Mouse (Mus musculus): ENCODE measurements around the gene Shroom1. TPM values are rescaled to one million over a fixed set of nuclear protein-coding genes. Genes with fewer than 3 reads are reported as not detected.
A peak's percentile ranks its signal among the peaks of the same experiment; 100 is the strongest.

Shroom1 gene
- polyA plus RNA-seq, 1 experiment from 2014 or later: 7.9 TPM

- no peaks in the 10 kb centered on the region for H3K9me3 ChIP-seq
- H3K36me3 ChIP-seq: 0 out of 2 replicates have a peak, but pooled peaks cover 6% of the 10 kb centered on the region
- ATAC-seq (ENCODE audit: low FRiP score, low read depth): peak; percentile 85
- H3K4me1 ChIP-seq: peaks cover 29% of the 10 kb centered on the region
- peak within 1 kb of the TSS; percentile 19; the same call in 1 of the 2 replicates for H3K9ac ChIP-seq
- H3K4me3 ChIP-seq: peak within 1 kb of the TSS; percentile 29
- peak within 1 kb of the TSS; percentile 62 for H3K27ac ChIP-seq
- H3K4me2 ChIP-seq (replicated peaks): peak within 1 kb of the TSS; percentile 62
- 3% methylated on average over 29 of the region's 29 CpGs for WGBS
- peaks cover 73% of the 10 kb centered on the region for H3K27me3 ChIP-seq
Observed at GRCm38 (mm10) chr11:53469968-53470695, 13.1 kb downstream of the Shroom1 start, which contains the start of gene Gm9837. TSS of gene Gm9837 (minus strand) at chr11:53470479.

GRCm38 (mm10) chr11:53472709-53473108, 15.7 kb downstream of the Shroom1 start:
- Histone ChIP-seq H3K4me3 (no peak overlapping the region), H3K9ac (no peak overlapping the region), H3K36me3 (no peaks in the 10 kb centered on the region), H3K9me3 (no peaks in the 10 kb centered on the region), H3K4me2 (replicated peaks) (no peak overlapping the region), H3K27ac (no peak overlapping the region), H3K4me1 (peaks cover 20% of the 10 kb centered on the region), H3K27me3 (peaks cover 72% of the 10 kb centered on the region)
- no peak for ATAC-seq (ENCODE audit: low FRiP score, low read depth)
- 74% methylated on average over 3 of the region's 3 CpGs for WGBS

- Histone ChIP-seq H3K9me3 (no peaks in the 10 kb centered on the region), H3K27me3 (peaks cover 89% of the 10 kb centered on the region), H3K4me1 (peaks cover 26% of the 10 kb centered on the region), H3K36me3 (no peaks in the 10 kb centered on the region), H3K4me2 (replicated peaks) (no peak overlapping the region), H3K4me3 (no peak overlapping the region), H3K27ac (no peak overlapping the region), H3K9ac (no peak overlapping the region)
- ATAC-seq (ENCODE audit: low FRiP score, low read depth): no peak
- 33% methylated on average over 8 of the region's 8 CpGs for WGBS
Observed at GRCm38 (mm10) chr11:53475620-53476019, 18.6 kb downstream of the Shroom1 start.

GRCm38 (mm10) chr11:53477833-53478232, 20.8 kb downstream of the Shroom1 start:
- WGBS: 14% methylated on average over 7 of the region's 7 CpGs
- Histone ChIP-seq H3K4me2 (replicated peaks) (no peak overlapping the region), H3K27ac (no peak overlapping the region), H3K9ac (no peak overlapping the region), H3K4me1 (peaks cover 20% of the 10 kb centered on the region), H3K4me3 (no peak overlapping the region), H3K9me3 (no peaks in the 10 kb centered on the region), H3K27me3 (peaks cover 88% of the 10 kb centered on the region), H3K36me3 (no peaks in the 10 kb centered on the region)
- no peak for ATAC-seq (ENCODE audit: low FRiP score, low read depth)

GRCm38 (mm10) chr11:53478383-53479170, 21.6 kb downstream of the Shroom1 start:
- Histone ChIP-seq H3K4me2 (replicated peaks) (peak overlapping the region; percentile 83), H3K9ac (peak overlapping the region; percentile 48), H3K27me3 (peaks cover 91% of the 10 kb centered on the region), H3K9me3 (no peaks in the 10 kb centered on the region), H3K4me1 (peaks cover 20% of the 10 kb centered on the region), H3K27ac (no peak overlapping the region), H3K36me3 (no peaks in the 10 kb centered on the region), H3K4me3 (peak overlapping the region; percentile 50)
- no peak for ATAC-seq (ENCODE audit: low FRiP score, low read depth)
- 6% methylated on average over 64 of the region's 79 CpGs for WGBS

- H3K9me3 ChIP-seq: no peaks in the 10 kb centered on the region
- H3K4me3 ChIP-seq: peak overlapping the region; percentile 50
- H3K36me3 ChIP-seq: no peaks in the 10 kb centered on the region
- peaks cover 87% of the 10 kb centered on the region for H3K27me3 ChIP-seq
- peak overlapping the region; percentile 83 for H3K4me2 ChIP-seq (replicated peaks)
- H3K27ac ChIP-seq: no peak overlapping the region
- peak overlapping the region; percentile 48 for H3K9ac ChIP-seq
- WGBS: under 1% methylated on average over 62 of the region's 62 CpGs
- peaks cover 20% of the 10 kb centered on the region for H3K4me1 ChIP-seq
- no peak for ATAC-seq (ENCODE audit: low FRiP score, low read depth)
Observed at GRCm38 (mm10) chr11:53479171-53479782, 22.3 kb downstream of the Shroom1 start.

GRCm38 (mm10) chr11:53479783-53480301, 22.8 kb downstream of the Shroom1 start, which contains the start of the genes Gm9945 and Sowaha:
TSS of gene Gm9945 (plus strand) at chr11:53480166.
TSS of gene Sowaha (minus strand) at chr11:53480274.
- H3K9me3 ChIP-seq: no peaks in the 10 kb centered on the region
- H3K4me1 ChIP-seq: peaks cover 20% of the 10 kb centered on the region
- no peaks in the 10 kb centered on the region for H3K36me3 ChIP-seq
- H3K4me3 ChIP-seq: peak within 1 kb of the TSS; percentile 50
- no peak for ATAC-seq (ENCODE audit: low FRiP score, low read depth)
- peak within 1 kb of the TSS; percentile 48 for H3K9ac ChIP-seq
- H3K27me3 ChIP-seq: peaks cover 82% of the 10 kb centered on the region
- no peak within 1 kb of the TSS for H3K27ac ChIP-seq
- 2% methylated on average over 39 of the region's 40 CpGs for WGBS
- H3K4me2 ChIP-seq (replicated peaks): peak within 1 kb of the TSS; percentile 83

- Histone ChIP-seq H3K4me3 (no peak overlapping the region), H3K9ac (no peak overlapping the region), H3K27ac (no peak overlapping the region), H3K36me3 (no peaks in the 10 kb centered on the region), H3K4me1 (peaks cover 20% of the 10 kb centered on the region), H3K27me3 (peaks cover 76% of the 10 kb centered on the region), H3K4me2 (replicated peaks) (no peak overlapping the region), H3K9me3 (no peaks in the 10 kb centered on the region)
- ATAC-seq (ENCODE audit: low FRiP score, low read depth): no peak
- 69% methylated on average over 4 of the region's 4 CpGs for WGBS
Observed at GRCm38 (mm10) chr11:53481088-53481730, 24.2 kb downstream of the Shroom1 start.

GRCm38 (mm10) chr11:53483159-53483891, 26.3 kb downstream of the Shroom1 start:
- no peak overlapping the region for H3K4me2 ChIP-seq (replicated peaks)
- H3K4me3 ChIP-seq: no peak overlapping the region
- no peak overlapping the region for H3K9ac ChIP-seq
- no peaks in the 10 kb centered on the region for H3K36me3 ChIP-seq
- H3K4me1 ChIP-seq: peaks cover 27% of the 10 kb centered on the region
- no peak overlapping the region for H3K27ac ChIP-seq
- no peak for ATAC-seq (ENCODE audit: low FRiP score, low read depth)
- H3K27me3 ChIP-seq: peaks cover 79% of the 10 kb centered on the region
- WGBS: 72% methylated on average over 9 of the region's 9 CpGs
- H3K9me3 ChIP-seq: no peaks in the 10 kb centered on the region

GRCm38 (mm10) chr11:53485719-53486118, 28.7 kb downstream of the Shroom1 start:
- no peak overlapping the region for H3K4me3 ChIP-seq
- H3K4me1 ChIP-seq: peaks cover 9% of the 10 kb centered on the region
- WGBS: 38% methylated on average over 3 of the region's 3 CpGs
- no peak overlapping the region for H3K4me2 ChIP-seq (replicated peaks)
- H3K36me3 ChIP-seq: no peaks in the 10 kb centered on the region
- no peak overlapping the region for H3K9ac ChIP-seq
- H3K27ac ChIP-seq: no peak overlapping the region
- no peaks in the 10 kb centered on the region for H3K9me3 ChIP-seq
- peaks cover 55% of the 10 kb centered on the region for H3K27me3 ChIP-seq
- no peak for ATAC-seq (ENCODE audit: low FRiP score, low read depth)

GRCm38 (mm10) chr11:53486351-53486750, 29.3 kb downstream of the Shroom1 start:
- no peak overlapping the region for H3K4me2 ChIP-seq (replicated peaks)
- H3K27ac ChIP-seq: no peak overlapping the region
- ATAC-seq (ENCODE audit: low FRiP score, low read depth): no peak

More at GRCm38 (mm10) chr11:53486351-53486750, 29.3 kb downstream of the Shroom1 start:
- WGBS: 70% methylated on average over 3 of the region's 3 CpGs
- no peak overlapping the region for H3K4me3 ChIP-seq
- no peaks in the 10 kb centered on the region for H3K36me3 ChIP-seq
- no peaks in the 10 kb centered on the region for H3K9me3 ChIP-seq
- H3K27me3 ChIP-seq: peaks cover 49% of the 10 kb centered on the region
- H3K4me1 ChIP-seq: peaks cover 9% of the 10 kb centered on the region
- H3K9ac ChIP-seq: no peak overlapping the region
